Mouse (Mus musculus): ENCODE data around the gene Neil1. TPM values are rescaled to one million over a fixed set of nuclear protein-coding genes. Genes with fewer than 3 reads are reported as not detected.
A peak's percentile ranks its signal among the peaks of the same experiment; 100 is the strongest.

The Neil1 gene
- polyA plus RNA-seq, 1 experiment: not detected

DNA sequence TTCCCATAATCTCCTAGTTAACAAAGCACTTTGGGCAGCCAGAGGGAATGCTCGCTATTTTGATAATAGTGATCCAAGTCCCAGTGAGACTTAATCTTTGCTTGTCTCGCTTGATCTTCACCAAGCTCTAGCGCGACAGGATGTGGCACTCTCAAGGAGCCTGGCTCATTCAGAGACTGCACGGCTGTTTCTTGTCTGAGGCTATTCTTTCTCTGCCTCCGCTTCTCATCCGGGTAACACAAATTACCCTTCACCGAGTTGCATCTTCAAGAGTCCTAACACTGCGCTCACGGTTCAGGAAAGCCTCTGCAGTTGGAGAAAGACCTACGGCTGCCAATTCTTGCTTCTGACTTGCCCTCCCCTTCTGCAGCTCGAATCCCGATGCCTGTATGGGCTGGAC lies 9.4 kb upstream of the Neil1 start:
- Histone ChIP-seq H3K4me1 (ENCODE audit: control insufficient read depth, insufficient read depth, low read length) (peaks cover 20% of the 10 kb centered on the region), H3K27ac (ENCODE audit: insufficient read depth, low read depth, low read length) (0 out of 2 replicates have a peak overlapping the region, but pooled peaks have one; percentile 4), H3K4me3 (ENCODE audit: insufficient read depth, low read depth, low read length) (peak overlapping the region; percentile 73)
- WGBS: 20% methylated on average over 13 of the region's 13 CpGs
- TF ChIP-seq POLR2A (IDR thresholded peaks at IDR 0.05; ENCODE audit: insufficient read depth, low read depth, low read length) (no peak), CTCF (IDR thresholded peaks at IDR 0.05; ENCODE audit: insufficient read depth, low read depth, low read length) (no peak)

DNA sequence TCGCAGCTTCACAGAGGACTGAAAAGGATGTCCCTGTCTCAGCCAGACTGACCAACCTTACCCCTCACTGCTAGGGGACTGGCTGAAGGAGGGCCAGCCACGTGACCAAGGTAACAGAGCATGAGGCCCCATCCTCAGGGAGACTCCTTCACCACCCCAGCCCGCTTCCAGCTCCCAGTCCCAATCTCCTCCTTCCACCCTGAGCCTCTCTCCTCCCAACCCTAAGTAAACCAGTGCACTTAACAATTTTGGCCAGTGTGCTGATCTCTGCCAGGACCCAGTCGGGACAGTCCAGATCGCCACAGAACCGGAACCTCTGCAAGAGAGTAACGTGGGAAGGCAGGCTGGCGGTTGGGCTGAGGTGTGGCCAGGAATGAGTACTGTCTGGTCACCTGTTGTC lies 8.7 kb upstream of the Neil1 start:
- peak overlapping the region; percentile 73; the same call in 1 of the 2 replicates for H3K4me3 ChIP-seq (ENCODE audit: insufficient read depth, low read depth, low read length)
- no peak overlapping the region for H3K27ac ChIP-seq (ENCODE audit: insufficient read depth, low read depth, low read length)
- 84% methylated on average over 8 of the region's 8 CpGs for WGBS
- peaks cover 20% of the 10 kb centered on the region for H3K4me1 ChIP-seq (ENCODE audit: control insufficient read depth, insufficient read depth, low read length)
- TF ChIP-seq CTCF (IDR thresholded peaks at IDR 0.05; ENCODE audit: insufficient read depth, low read depth, low read length) (no peak), POLR2A (IDR thresholded peaks at IDR 0.05; ENCODE audit: insufficient read depth, low read depth, low read length) (no peak)

DNA sequence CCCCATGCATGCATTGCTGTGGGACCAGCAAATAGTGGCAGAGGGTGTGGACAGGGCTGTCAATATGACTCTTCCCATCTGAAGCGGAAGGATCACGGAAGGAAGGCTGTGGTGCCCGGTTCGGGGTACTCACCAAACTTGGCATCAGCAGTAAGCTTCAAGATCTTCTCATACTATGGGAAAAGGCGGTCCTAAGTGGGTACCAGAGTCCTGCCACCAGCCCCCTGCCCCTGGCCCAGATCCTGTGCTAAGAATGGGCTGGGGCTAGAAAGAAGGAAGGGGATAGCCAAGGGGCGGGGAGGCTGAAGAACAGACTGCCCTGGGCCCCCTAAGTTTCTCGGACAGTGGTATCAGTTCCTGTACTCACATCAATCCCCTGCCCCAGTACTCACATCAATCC lies 8.3 kb upstream of the Neil1 start:
- peaks cover 20% of the 10 kb centered on the region for H3K4me1 ChIP-seq (ENCODE audit: control insufficient read depth, insufficient read depth, low read length)
- TF ChIP-seq CTCF (IDR thresholded peaks at IDR 0.05; ENCODE audit: insufficient read depth, low read depth, low read length) (no peak), POLR2A (IDR thresholded peaks at IDR 0.05; ENCODE audit: insufficient read depth, low read depth, low read length) (no peak)
- H3K27ac ChIP-seq (ENCODE audit: insufficient read depth, low read depth, low read length): no peak overlapping the region
- 89% methylated on average over 7 of the region's 7 CpGs for WGBS
- no peak overlapping the region for H3K4me3 ChIP-seq (ENCODE audit: insufficient read depth, low read depth, low read length)

DNA sequence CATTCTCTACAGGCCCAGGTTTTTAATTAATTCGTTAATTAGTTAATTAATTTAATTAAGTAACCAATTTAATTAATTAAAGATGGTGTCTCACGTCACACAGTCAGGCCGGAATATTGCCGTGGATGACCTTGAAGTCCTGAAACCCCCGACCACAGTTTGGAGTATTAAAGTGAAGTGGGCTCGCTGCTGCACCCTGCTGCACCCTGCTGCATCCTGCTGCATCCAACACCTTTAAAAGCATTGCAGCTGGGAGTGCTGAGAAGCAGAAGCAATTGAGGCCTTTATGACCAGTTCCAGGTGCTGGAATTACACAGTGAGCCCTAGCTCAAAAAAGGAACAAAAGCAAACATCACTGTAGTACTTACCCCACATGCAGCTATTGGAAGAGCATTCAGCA lies 4.2 kb upstream of the Neil1 start:
- H3K4me1 ChIP-seq (ENCODE audit: control insufficient read depth, insufficient read depth, low read length): peaks cover 20% of the 10 kb centered on the region
- no peak overlapping the region for H3K4me3 ChIP-seq (ENCODE audit: insufficient read depth, low read depth, low read length)
- no peak overlapping the region for H3K27ac ChIP-seq (ENCODE audit: insufficient read depth, low read depth, low read length)
- WGBS: 40% methylated on average over 6 of the region's 6 CpGs
- TF ChIP-seq POLR2A (IDR thresholded peaks at IDR 0.05; ENCODE audit: insufficient read depth, low read depth, low read length) (no peak), CTCF (IDR thresholded peaks at IDR 0.05; ENCODE audit: insufficient read depth, low read depth, low read length) (no peak)

DNA sequence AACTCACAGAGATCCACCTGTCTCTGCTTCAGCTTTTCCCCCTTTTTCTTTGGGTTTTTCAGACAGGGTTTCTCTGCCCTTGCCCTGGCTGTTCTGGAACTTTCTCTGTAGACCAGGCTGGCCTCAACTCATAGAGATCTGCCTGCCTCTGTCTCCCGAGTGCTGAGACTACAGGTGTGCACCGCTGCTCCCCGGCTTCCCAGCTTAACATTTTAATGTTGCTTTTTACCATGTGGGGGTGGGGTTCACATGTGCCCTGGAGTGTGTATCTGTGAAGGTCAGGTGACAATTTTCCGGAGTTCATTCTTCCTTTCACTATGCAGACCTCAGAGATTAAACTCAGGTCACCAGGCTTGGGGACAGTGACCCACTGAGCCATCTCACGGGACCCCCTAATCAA lies 2.1 kb upstream of the Neil1 start:
- TF ChIP-seq CTCF (IDR thresholded peaks at IDR 0.05; ENCODE audit: insufficient read depth, low read depth, low read length) (no peak), POLR2A (IDR thresholded peaks at IDR 0.05; ENCODE audit: insufficient read depth, low read depth, low read length) (no peak)
- no peak overlapping the region for H3K27ac ChIP-seq (ENCODE audit: insufficient read depth, low read depth, low read length)
- no peak overlapping the region for H3K4me3 ChIP-seq (ENCODE audit: insufficient read depth, low read depth, low read length)
- 85% methylated on average over 5 of the region's 5 CpGs for WGBS
- H3K4me1 ChIP-seq (ENCODE audit: control insufficient read depth, insufficient read depth, low read length): peaks cover 16% of the 10 kb centered on the region

DNA sequence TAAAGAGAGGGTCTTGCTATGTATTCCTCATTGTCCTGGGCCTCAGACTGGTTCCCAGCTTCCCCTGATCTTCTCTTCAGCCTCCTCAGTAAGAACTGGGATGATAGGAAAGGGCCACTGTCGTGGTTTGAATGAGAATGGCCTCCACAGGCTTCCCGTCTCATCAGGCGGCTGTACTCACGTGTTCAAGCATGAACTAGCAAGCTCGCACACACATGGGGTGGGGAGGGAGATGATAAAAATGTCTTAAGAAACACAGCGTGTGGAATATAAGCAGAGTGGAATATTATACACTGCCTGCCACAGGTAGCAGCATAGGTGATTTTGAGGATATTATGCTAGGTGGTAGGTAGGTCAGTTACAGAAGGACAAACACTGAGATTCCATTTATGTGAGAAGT lies 916 bp upstream of the Neil1 start:
- TF ChIP-seq CTCF (IDR thresholded peaks at IDR 0.05; ENCODE audit: insufficient read depth, low read depth, low read length) (no peak), POLR2A (IDR thresholded peaks at IDR 0.05; ENCODE audit: insufficient read depth, low read depth, low read length) (no peak)
- Histone ChIP-seq H3K4me1 (ENCODE audit: control insufficient read depth, insufficient read depth, low read length) (peaks cover 16% of the 10 kb centered on the region), H3K4me3 (ENCODE audit: insufficient read depth, low read depth, low read length) (no peak overlapping the region), H3K27ac (ENCODE audit: insufficient read depth, low read depth, low read length) (peak overlapping the region; percentile 90; the same call in 1 of the 2 replicates)
- 60% methylated on average over 6 of the region's 6 CpGs for WGBS

DNA sequence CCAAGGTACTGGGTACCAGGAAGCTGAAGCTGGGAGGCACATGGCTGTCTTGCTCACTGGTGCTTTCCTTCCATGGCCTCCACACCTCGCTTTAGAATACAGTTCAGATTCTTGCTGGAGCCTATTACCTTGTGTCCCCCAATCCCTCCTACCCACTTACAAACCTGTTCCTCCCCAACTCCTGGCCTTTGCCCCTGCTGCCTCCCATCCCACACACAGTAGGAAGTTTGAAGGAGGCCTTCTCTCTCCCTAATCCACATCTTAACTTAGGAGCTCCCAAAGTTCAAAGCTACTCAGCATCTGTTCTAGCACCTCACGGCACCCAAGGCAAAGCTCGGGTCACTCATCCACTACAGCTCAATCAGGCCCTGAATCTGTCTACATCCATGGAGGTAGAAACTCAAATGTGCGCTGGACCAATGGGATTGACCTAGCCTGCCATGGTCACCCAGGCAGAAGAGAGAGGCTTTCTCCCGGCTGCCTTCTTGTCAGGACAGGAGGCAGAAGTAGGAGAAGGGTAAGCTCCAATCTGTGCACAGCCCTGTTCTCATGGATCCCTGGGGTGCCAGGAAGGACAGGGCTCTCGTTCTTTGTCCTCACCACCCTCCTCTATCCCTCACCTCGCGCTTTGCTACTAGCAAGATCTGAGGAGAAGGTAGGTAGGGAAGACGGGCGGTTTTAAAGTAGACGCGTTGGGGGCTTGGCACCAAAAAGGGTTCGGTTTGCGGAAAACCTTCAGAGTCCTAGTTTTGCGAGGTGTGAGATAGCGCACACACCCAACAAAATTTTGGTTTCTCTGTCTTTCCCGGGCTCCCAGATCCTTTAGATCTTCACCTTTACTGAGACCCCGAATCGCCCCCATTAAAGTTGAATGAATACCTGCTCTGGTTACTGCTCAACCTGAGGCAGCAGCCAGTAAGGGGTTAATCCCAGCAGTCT lies 631 bp downstream of the Neil1 start:
- no peak for TF ChIP-seq POLR2A (IDR thresholded peaks at IDR 0.05; ENCODE audit: insufficient read depth, low read depth, low read length)
- no peak for TF ChIP-seq CTCF (IDR thresholded peaks at IDR 0.05; ENCODE audit: insufficient read depth, low read depth, low read length)
- Histone ChIP-seq H3K4me3 (ENCODE audit: insufficient read depth, low read depth, low read length) (peak overlapping the region; percentile 62), H3K4me1 (ENCODE audit: control insufficient read depth, insufficient read depth, low read length) (peaks cover 16% of the 10 kb centered on the region), H3K27ac (ENCODE audit: insufficient read depth, low read depth, low read length) (peak overlapping the region; percentile 66)
- WGBS: 8% methylated on average over 19 of the region's 19 CpGs

DNA sequence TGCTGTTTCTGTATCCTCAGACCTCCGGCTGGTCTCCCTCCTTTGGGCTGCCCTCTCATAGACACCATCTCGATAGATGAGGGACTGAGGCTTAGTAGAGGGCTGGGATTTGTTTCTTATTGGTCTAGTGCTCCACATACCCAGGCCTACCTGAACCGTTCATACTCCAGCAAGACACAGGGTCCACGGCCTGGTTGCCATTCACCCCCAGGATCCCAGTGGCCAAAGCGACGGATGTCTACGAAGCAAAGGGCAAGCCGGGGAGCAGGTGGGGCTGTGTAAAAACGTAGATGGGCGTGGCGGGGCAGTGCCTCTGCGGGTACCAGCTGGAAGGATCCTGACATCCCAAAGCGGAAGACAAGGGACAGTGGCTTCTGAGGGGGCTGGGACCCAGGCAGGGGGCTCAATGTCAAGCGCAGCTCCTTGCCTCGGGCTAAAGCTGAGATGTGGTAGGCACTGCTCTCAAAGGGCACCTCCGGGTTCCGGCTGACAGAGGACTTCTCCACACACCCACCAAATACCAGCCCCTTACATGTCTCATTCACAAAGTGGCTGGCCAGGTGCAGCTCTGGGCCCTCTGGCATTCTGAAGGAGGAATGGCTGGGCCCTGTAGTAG lies 1.5 kb downstream of the Neil1 start:
- 87% methylated on average over 17 of the region's 17 CpGs for WGBS
- no peak for TF ChIP-seq POLR2A (IDR thresholded peaks at IDR 0.05; ENCODE audit: insufficient read depth, low read depth, low read length)
- no peak for TF ChIP-seq CTCF (IDR thresholded peaks at IDR 0.05; ENCODE audit: insufficient read depth, low read depth, low read length)
- H3K4me1 ChIP-seq (ENCODE audit: control insufficient read depth, insufficient read depth, low read length): peaks cover 16% of the 10 kb centered on the region
- H3K4me3 ChIP-seq (ENCODE audit: insufficient read depth, low read depth, low read length): no peak overlapping the region
- no peak overlapping the region for H3K27ac ChIP-seq (ENCODE audit: insufficient read depth, low read depth, low read length)

DNA sequence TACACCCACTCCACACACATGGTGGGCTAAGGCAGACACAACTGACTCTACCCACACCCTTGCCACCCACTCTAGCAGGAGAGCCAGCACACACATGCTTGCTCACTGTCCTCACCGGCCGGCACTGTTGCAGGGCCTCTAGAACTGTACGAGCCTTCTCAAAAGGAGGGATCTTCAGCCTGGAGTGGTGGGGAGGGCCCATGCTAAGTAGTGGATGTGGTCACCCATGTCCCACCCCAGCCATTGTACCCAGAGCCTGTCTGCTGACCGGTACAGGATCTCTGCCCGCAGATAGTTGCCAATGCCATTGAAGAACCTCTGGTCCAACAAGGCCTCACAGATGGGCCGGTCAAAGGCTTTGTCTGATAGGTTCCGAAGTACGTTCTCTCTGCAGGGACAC lies 3.3 kb downstream of the Neil1 start:
- H3K27ac ChIP-seq (ENCODE audit: insufficient read depth, low read depth, low read length): no peak overlapping the region
- peaks cover 16% of the 10 kb centered on the region for H3K4me1 ChIP-seq (ENCODE audit: control insufficient read depth, insufficient read depth, low read length)
- TF ChIP-seq POLR2A (IDR thresholded peaks at IDR 0.05; ENCODE audit: insufficient read depth, low read depth, low read length): no peak
- TF ChIP-seq CTCF (IDR thresholded peaks at IDR 0.05; ENCODE audit: insufficient read depth, low read depth, low read length): no peak
- H3K4me3 ChIP-seq (ENCODE audit: insufficient read depth, low read depth, low read length): no peak overlapping the region
- 91% methylated on average over 8 of the region's 8 CpGs for WGBS
